Mouse (Mus musculus): Measurements from ENCODE around the gene Slamf1.

GRCm38 (mm10) chr1:171840450-171841023 lies 73.6 kb downstream of the Slamf1 start:
- TF ChIP-seq POLR2A (IDR thresholded peaks at IDR 0.05; ENCODE audit: borderline replicate concordance, extremely low read depth, low read depth, low read length) (no peak), CTCF (IDR thresholded peaks at IDR 0.05; ENCODE audit: insufficient read depth, low read length) (no peak)
